ENCODE assay signal across 20 mouse cellular contexts in genomic region chr4:120280432-120280831, GRCm38 (mm10). TPM values are rescaled to one million over a fixed set of nuclear protein-coding genes. Genes with fewer than 3 reads are reported as not detected.
DNase-seq lines count a peak whose midpoint lies in the region; ATAC-seq and TF ChIP-seq lines count a peak whose summit lies in the region.
"Had no signal": no experiment of that assay in that cellular context is flagged by ENCODE, and none has a peak within 500 bp of the region (broad histone marks: within the 10 kb centered on the region; RNA-seq: fewer than 3 reads in every experiment).

No protein-coding gene starts in this region.

- no peak for DNase-seq in forebrain, embryonic 14.5 days (ENCODE audit: low spot score)
- peak; percentile 4 for DNase-seq in layer of hippocampus, adult 11-12 months (ENCODE audit: low spot score)
- DNase-seq in layer of hippocampus, adult 9-11 months: no peak
- DNase-seq in right cerebral cortex, adult 18-20 months: peak; percentile 64
- no peak for DNase-seq in right cerebral cortex, postnatal 14 days
- DNase-seq in brain, embryonic 14.5 days (ENCODE audit: low read depth): peak; percentile 13
- DNase-seq: adrenal gland, postnatal 14 days; cerebellum, adult 11 months; cerebellum, adult 8-10 months; cerebellum, postnatal 14 days; embryo, embryonic 11 days; gastrocnemius, postnatal 14 days had no signal

- H3K9me3 ChIP-seq in forebrain, embryonic 14.5 days (replicated peaks; ENCODE audit: control insufficient read depth, low read length): no peaks in the 10 kb centered on the region
- H3K9me3 ChIP-seq in forebrain, embryonic 12.5 days: no peaks in the 10 kb centered on the region
- H3K9me3 ChIP-seq in intestine, embryonic 16.5 days (ENCODE audit: control insufficient read depth, low read length): no peaks in the 10 kb centered on the region
- H3K9me3 ChIP-seq: embryonic facial prominence, embryonic 15.5 days; heart, embryonic 12.5 days; hindbrain, embryonic 10.5 days; intestine, embryonic 15.5 days had no signal

- no peak for TF ChIP-seq CTCF in brain, embryonic 14.5 days (IDR thresholded peaks at IDR 0.05; ENCODE audit: borderline replicate concordance, extremely low read depth, insufficient read depth, insufficient read length)

- H3K27me3 ChIP-seq in forebrain, embryonic 14.5 days (replicated peaks; ENCODE audit: control insufficient read depth, insufficient read depth, low read length): no peaks in the 10 kb centered on the region; the same call in 1 of the 2 replicates
- H3K27me3 ChIP-seq in forebrain, embryonic 12.5 days: peaks cover 76% of the 10 kb centered on the region
- peaks cover 20% of the 10 kb centered on the region for H3K27me3 ChIP-seq in intestine, embryonic 16.5 days (replicated peaks; ENCODE audit: control insufficient read depth, insufficient read depth, low read length)

- no peak for TF ChIP-seq POLR2A in brain, embryonic 14.5 days (IDR thresholded peaks at IDR 0.05; ENCODE audit: borderline replicate concordance, extremely low read depth, insufficient read depth, insufficient read length, poor library complexity, severe bottlenecking)

- peak overlapping the region; percentile 33; the same call in 1 of the 2 replicates for H3K9ac ChIP-seq in forebrain, embryonic 14.5 days (ENCODE audit: low read length)
- no peak overlapping the region for H3K9ac ChIP-seq in forebrain, embryonic 12.5 days
- no peak overlapping the region for H3K9ac ChIP-seq in intestine, embryonic 16.5 days (ENCODE audit: low read depth, low read length)
- H3K9ac ChIP-seq: embryonic facial prominence, embryonic 15.5 days; heart, embryonic 12.5 days; hindbrain, embryonic 14.5 days; intestine, embryonic 15.5 days had no signal

- H3K27ac ChIP-seq in forebrain, embryonic 14.5 days (ENCODE audit: low read depth, low read length): peak overlapping the region; percentile 30; the same call in 1 of the 2 replicates
- H3K27ac ChIP-seq in forebrain, embryonic 12.5 days: no peak overlapping the region
- no peak overlapping the region for H3K27ac ChIP-seq in intestine, embryonic 16.5 days (ENCODE audit: low read length)
- H3K27ac ChIP-seq: embryonic facial prominence, embryonic 15.5 days; hindbrain, embryonic 10.5 days; hindbrain, embryonic 14.5 days; intestine, embryonic 15.5 days had no signal

- peaks cover 15% of the 10 kb centered on the region for H3K36me3 ChIP-seq in forebrain, embryonic 14.5 days (ENCODE audit: control insufficient read depth, insufficient read depth, low read length)
- no peaks in the 10 kb centered on the region for H3K36me3 ChIP-seq in forebrain, embryonic 12.5 days (replicated peaks)
- no peaks in the 10 kb centered on the region for H3K36me3 ChIP-seq in intestine, embryonic 16.5 days (ENCODE audit: control insufficient read depth, insufficient read depth, low read length)
- H3K36me3 ChIP-seq: embryonic facial prominence, embryonic 15.5 days; heart, embryonic 12.5 days; hindbrain, embryonic 10.5 days; intestine, embryonic 15.5 days had no signal

- no peak overlapping the region for H3K4me3 ChIP-seq in forebrain, embryonic 14.5 days (ENCODE audit: low read depth, low read length)
- no peak overlapping the region for H3K4me3 ChIP-seq in forebrain, embryonic 12.5 days (replicated peaks)
- H3K4me3 ChIP-seq in intestine, embryonic 16.5 days (ENCODE audit: low read length): no peak overlapping the region
- H3K4me3 ChIP-seq: embryonic facial prominence, embryonic 15.5 days; erythroblast, embryonic 14.5 days; heart, embryonic 12.5 days; hindbrain, embryonic 10.5 days; intestine, embryonic 15.5 days had no signal

- H3K4me1 ChIP-seq in forebrain, embryonic 14.5 days (ENCODE audit: control insufficient read depth, insufficient read depth, low read length): peaks cover 82% of the 10 kb centered on the region
- peaks cover 71% of the 10 kb centered on the region for H3K4me1 ChIP-seq in forebrain, embryonic 12.5 days
- H3K4me1 ChIP-seq in intestine, embryonic 16.5 days (ENCODE audit: control insufficient read depth, insufficient read depth, low read length): peaks cover 17% of the 10 kb centered on the region

- H3K4me2 ChIP-seq in forebrain, embryonic 14.5 days (ENCODE audit: low read length): peak overlapping the region; percentile 62
- H3K4me2 ChIP-seq in forebrain, embryonic 12.5 days: no peak overlapping the region
- no peak overlapping the region for H3K4me2 ChIP-seq in intestine, embryonic 16.5 days (ENCODE audit: low read depth, low read length)
- H3K4me2 ChIP-seq: embryonic facial prominence, embryonic 15.5 days; heart, embryonic 12.5 days; hindbrain, embryonic 14.5 days; intestine, embryonic 15.5 days had no signal

- 73% methylated on average over 12 of the region's 12 CpGs for WGBS in forebrain, embryonic 14.5 days
- WGBS in forebrain, embryonic 12.5 days: 87% methylated on average over 12 of the region's 12 CpGs
- WGBS in intestine, embryonic 16.5 days: 86% methylated on average over 12 of the region's 12 CpGs

- no peak for ATAC-seq in forebrain, embryonic 14.5 days
- ATAC-seq in forebrain, embryonic 12.5 days (ENCODE audit: low FRiP score): no peak
- no peak for ATAC-seq in intestine, embryonic 16.5 days
- ATAC-seq: intestine, embryonic 15.5 days had no signal

RNA-seq across cellular contexts. Expression of gene Foxo6, which starts 6.7 kb away (rescaled TPM):
- polyA plus RNA-seq in forebrain, embryonic 14.5 days (2014; fragmentation: Nextera tagmentation; extraction: Ambion mirVana): 4.9 and 6.5 TPM in 2 replicates
- 0.96 and 1.1 TPM in 2 replicates for polyA plus RNA-seq in forebrain, embryonic 12.5 days (2016; fragmentation: Nextera tagmentation; extraction: Ambion mirVana)
- polyA plus RNA-seq in brain, embryonic 14.5 days (2012; rRNA removed): 22.7 and 35.4 TPM in 2 replicates
- polyA plus RNA-seq in intestine, embryonic 16.5 days (2015; fragmentation: Nextera tagmentation; extraction: Ambion mirVana): 0.11 and 0.12 TPM in 2 replicates
- polyA plus RNA-seq: erythroblast, embryonic 14.5 days had no signal

Comparison
In these comparisons a context has a peak if more than half of its experiments do, and no peak if none do; other contexts are left out.
1. DNase-seq: peak in layer of hippocampus, adult 11-12 months (single experiment), right cerebral cortex, adult 18-20 months (single experiment) and brain, embryonic 14.5 days (single experiment); none in forebrain, embryonic 14.5 days (single experiment), layer of hippocampus, adult 9-11 months (single experiment) and right cerebral cortex, postnatal 14 days (single experiment).